Comparison of ENCODE assay signal across 31 mouse cellular contexts in genomic region chr6:116607230-116607629, GRCm38 (mm10). TPM values are rescaled to one million over a fixed set of nuclear protein-coding genes. Genes with fewer than 3 reads are reported as not detected.
DNase-seq lines count a peak whose midpoint lies in the region; ATAC-seq and TF ChIP-seq lines count a peak whose summit lies in the region.
"Had no signal": no experiment of that assay in that cellular context is flagged by ENCODE, and none has a peak within 500 bp of the region (broad histone marks: within the 10 kb centered on the region; RNA-seq: fewer than 3 reads in every experiment).

No protein-coding gene starts in this region.

- no peak overlapping the region for H3K9ac ChIP-seq in heart, adult 2 months (ENCODE audit: low read depth, low read length)
- H3K9ac ChIP-seq: forebrain, embryonic 13.5 days; heart, embryonic 13.5 days; hindbrain, embryonic 14.5 days; limb, embryonic 12.5 days; liver, embryonic 13.5 days; lung, embryonic 15.5 days had no signal

- no peak for TF ChIP-seq EP300 in heart, adult 2 months (IDR thresholded peaks at IDR 0.05; ENCODE audit: insufficient read depth, low read depth, low read length)

- no peaks in the 10 kb centered on the region for H3K4me1 ChIP-seq in heart, adult 2 months (ENCODE audit: control insufficient read depth, insufficient read depth, low read length)
- no peaks in the 10 kb centered on the region for H3K4me1 ChIP-seq in E14TG2a.4 (replicated peaks; ENCODE audit: low read depth, low read length)
- H3K4me1 ChIP-seq: forebrain, embryonic 13.5 days; heart, embryonic 13.5 days; limb, embryonic 12.5 days; liver, embryonic 13.5 days; lung, embryonic 15.5 days had no signal

- DNase-seq in heart, adult 2 months: no peak
- no peak for DNase-seq in heart, postnatal 4 days
- DNase-seq in left cerebral cortex, adult 2 months (ENCODE audit: extremely low spot score in 1 of 2, low spot score in 2 of 2): no peak
- DNase-seq in left cerebral cortex, postnatal 4 days: no peak
- no peak for DNase-seq in brain, embryonic 14.5 days (ENCODE audit: low read depth)
- no peak for DNase-seq in layer of hippocampus, postnatal 25 days (ENCODE audit: extremely low spot score in 1 of 2, low spot score in 1 of 2)
- DNase-seq: adrenal gland, postnatal 14 days; cerebellum, adult 9-11 months; heart, adult 11 months; kidney, postnatal 36 days; liver, embryonic 13.5 days; lung, postnatal 4 days had no signal

- intact Hi-C loops in heart, adult 2 months (cut with DNase I): no loop called here
- intact Hi-C loops in left cerebral cortex, adult 2 months (cut with DNase I): no loop called here
- intact Hi-C loops in left cerebral cortex, postnatal 4 days (cut with DNase I): no loop called here

- peak; percentile 38 for TF ChIP-seq CTCF in heart, adult 2 months (IDR thresholded peaks at IDR 0.05)
- peak; percentile 16 for TF ChIP-seq CTCF in left cerebral cortex, adult 2 months (IDR thresholded peaks at IDR 0.05)
- TF ChIP-seq CTCF in E14TG2a.4 (conservative IDR thresholded peaks at IDR 0.05; ENCODE audit: low read length): peak; percentile 25; the same call in 1 of the 2 replicates
- peak; percentile 28; the same call in 1 of the 2 replicates for TF ChIP-seq CTCF in brain, embryonic 14.5 days (IDR thresholded peaks at IDR 0.05; ENCODE audit: borderline replicate concordance, extremely low read depth, insufficient read depth, insufficient read length)

- H3K36me3 ChIP-seq in heart, adult 2 months (ENCODE audit: control insufficient read depth, insufficient read depth, low read length): no peaks in the 10 kb centered on the region
- no peaks in the 10 kb centered on the region for H3K36me3 ChIP-seq in E14TG2a.4 (ENCODE audit: insufficient read depth, low read length)
- H3K36me3 ChIP-seq: heart, embryonic 13.5 days; limb, embryonic 12.5 days; liver, embryonic 13.5 days; lung, embryonic 15.5 days had no signal

- H3K27me3 ChIP-seq in heart, adult 2 months (ENCODE audit: control insufficient read depth, insufficient read depth, low read length): no peaks in the 10 kb centered on the region
- H3K27me3 ChIP-seq in E14TG2a.4 (ENCODE audit: insufficient read depth, low read length): no peaks in the 10 kb centered on the region
- H3K27me3 ChIP-seq: forebrain, embryonic 13.5 days; heart, embryonic 13.5 days; limb, embryonic 12.5 days; liver, embryonic 13.5 days; lung, embryonic 15.5 days had no signal

- no peaks in the 10 kb centered on the region for H3K79me2 ChIP-seq in heart, adult 2 months (replicated peaks; ENCODE audit: control insufficient read depth, insufficient read depth, low read length)

- H3K27ac ChIP-seq in heart, adult 2 months: no peak overlapping the region
- H3K27ac ChIP-seq in left cerebral cortex, adult 2 months: no peak overlapping the region
- H3K27ac ChIP-seq: forebrain, embryonic 13.5 days; heart, embryonic 13.5 days; hindbrain, embryonic 14.5 days; limb, embryonic 12.5 days; liver, embryonic 13.5 days; lung, embryonic 15.5 days had no signal

- no peak for ATAC-seq in inflammation-experienced regulatory T-cells, adult 6 months
- ATAC-seq: forebrain, embryonic 13.5 days; intestine, embryonic 16.5 days had no signal

- no peak overlapping the region for H3K4me3 ChIP-seq in heart, adult 2 months
- no peak overlapping the region for H3K4me3 ChIP-seq in left cerebral cortex, adult 2 months
- H3K4me3 ChIP-seq in E14TG2a.4 (replicated peaks; ENCODE audit: low read length): no peak overlapping the region
- H3K4me3 ChIP-seq: forebrain, embryonic 13.5 days; heart, embryonic 13.5 days; limb, embryonic 12.5 days; liver, embryonic 13.5 days; lung, embryonic 15.5 days had no signal

- 39% methylated on average over 4 of the region's 4 CpGs for WGBS in heart, adult 2 months

- H3K9me3 ChIP-seq in E14TG2a.4 (ENCODE audit: low read length): no peaks in the 10 kb centered on the region
- H3K9me3 ChIP-seq: forebrain, embryonic 13.5 days; heart, embryonic 13.5 days; limb, embryonic 12.5 days; liver, embryonic 13.5 days; lung, embryonic 15.5 days had no signal

- no peak for TF ChIP-seq POLR2A in heart, adult 2 months (IDR thresholded peaks at IDR 0.05; ENCODE audit: insufficient read depth, low read depth, low read length)
- TF ChIP-seq POLR2A in brain, embryonic 14.5 days (IDR thresholded peaks at IDR 0.05; ENCODE audit: borderline replicate concordance, extremely low read depth, insufficient read depth, insufficient read length, poor library complexity, severe bottlenecking): no peak

RNA-seq across cellular contexts. Expression of gene Zfp422, which starts 21.6 kb away (rescaled TPM):
- 10 to 100 TPM; 14.8 to 19.2 TPM for total RNA-seq in heart, adult 2 months (2021)
- polyA plus RNA-seq in heart, adult 2 months (2012; rRNA removed): 13.1 and 27.8 TPM in 2 replicates
- total RNA-seq in heart, postnatal 4 days (2021): 10 to 100 TPM; 36.7 to 43.5 TPM
- total RNA-seq in left cerebral cortex, adult 2 months (2021): 10 to 100 TPM; 21.9 to 24.1 TPM
- 10 to 100 TPM; 42.0 to 49.9 TPM for total RNA-seq in left cerebral cortex, postnatal 4 days (2021)
- 112 and 162 TPM in 2 replicates for polyA plus RNA-seq in brain, embryonic 14.5 days (2012; rRNA removed)
- total RNA-seq in layer of hippocampus, postnatal 25 days (2021): 10 to 100 TPM; 21.9 to 24.4 TPM
- polyA plus RNA-seq in inflammation-experienced regulatory T-cells, adult 6 months (2017; shearing (Covaris generic)): 10 to 100 TPM; 32.2 to 36.2 (median 33.5) TPM

RNA-seq across cellular contexts. Expression of gene Olfr215, which starts 23.2 kb away (rescaled TPM):
- total RNA-seq in heart, adult 2 months (2021): not detected
- polyA plus RNA-seq in heart, adult 2 months (2012; rRNA removed): not detected in 2 replicates
- total RNA-seq in heart, postnatal 4 days (2021): not detected
- total RNA-seq in left cerebral cortex, adult 2 months (2021): not detected
- total RNA-seq in left cerebral cortex, postnatal 4 days (2021): not detected
- polyA plus RNA-seq in brain, embryonic 14.5 days (2012; rRNA removed): 0.01 TPM in 1 of 2 replicates, not detected in the other
- total RNA-seq in layer of hippocampus, postnatal 25 days (2021): not detected
- polyA plus RNA-seq in inflammation-experienced regulatory T-cells, adult 6 months (2017; shearing (Covaris generic)): not detected
- total RNA-seq: adrenal gland, postnatal 14 days; gastrocnemius, adult 8-10 months; heart, postnatal 25 days; layer of hippocampus, postnatal 10 days; left cerebral cortex, postnatal 10 days; monocyte, adult 5-6 weeks; neutrophil, adult 5-6 weeks had no signal
- polyA plus RNA-seq: embryonic facial prominence, embryonic 14.5 days; forebrain, embryonic 13.5 days; heart, embryonic 13.5 days; hindbrain, embryonic 14.5 days; intestine, embryonic 16.5 days; kidney, embryonic 14.5 days; limb, embryonic 12.5 days; liver, embryonic 13.5 days; lung, embryonic 15.5 days; small intestine, adult 2 months; stomach, embryonic 16.5 days; thymus, postnatal 0 days had no signal

RNA-seq across cellular contexts. Expression of gene Depp1, which starts 43.2 kb away (rescaled TPM):
- 10 to 100 TPM; 53.5 to 86.1 TPM for total RNA-seq in heart, adult 2 months (2021)
- 32.7 and 53.0 TPM in 2 replicates for polyA plus RNA-seq in heart, adult 2 months (2012; rRNA removed)
- 10 to 100 TPM; 36.8 to 42.9 TPM for total RNA-seq in heart, postnatal 4 days (2021)
- 1 to 10 TPM; 1.8 to 2.0 TPM for total RNA-seq in left cerebral cortex, adult 2 months (2021)
- 1 to 10 TPM in 1 of 2 experiments, under 1 TPM in 1; 0.54 to 2.7 TPM for total RNA-seq in left cerebral cortex, postnatal 4 days (2021)
- 3.2 and 3.4 TPM in 2 replicates for polyA plus RNA-seq in brain, embryonic 14.5 days (2012; rRNA removed)
- 1 to 10 TPM; 1.1 to 2.9 TPM for total RNA-seq in layer of hippocampus, postnatal 25 days (2021)
- polyA plus RNA-seq in inflammation-experienced regulatory T-cells, adult 6 months (2017; shearing (Covaris generic)): not detected
- total RNA-seq: neutrophil, adult 5-6 weeks had no signal

RNA-seq across cellular contexts. Expression of gene Olfr214, which starts 53.2 kb away (rescaled TPM):
- not detected for total RNA-seq in heart, adult 2 months (2021)
- not detected in 2 replicates for polyA plus RNA-seq in heart, adult 2 months (2012; rRNA removed)
- not detected for total RNA-seq in heart, postnatal 4 days (2021)
- not detected for total RNA-seq in left cerebral cortex, adult 2 months (2021)
- not detected for total RNA-seq in left cerebral cortex, postnatal 4 days (2021)
- polyA plus RNA-seq in brain, embryonic 14.5 days (2012; rRNA removed): not detected in 2 replicates
- total RNA-seq in layer of hippocampus, postnatal 25 days (2021): not detected
- not detected for polyA plus RNA-seq in inflammation-experienced regulatory T-cells, adult 6 months (2017; shearing (Covaris generic))
- total RNA-seq: adrenal gland, postnatal 14 days; gastrocnemius, adult 8-10 months; heart, postnatal 25 days; layer of hippocampus, postnatal 10 days; left cerebral cortex, postnatal 10 days; monocyte, adult 5-6 weeks; neutrophil, adult 5-6 weeks had no signal
- polyA plus RNA-seq: embryonic facial prominence, embryonic 14.5 days; forebrain, embryonic 13.5 days; heart, embryonic 13.5 days; hindbrain, embryonic 14.5 days; intestine, embryonic 16.5 days; kidney, embryonic 14.5 days; limb, embryonic 12.5 days; liver, embryonic 13.5 days; lung, embryonic 15.5 days; small intestine, adult 2 months; stomach, embryonic 16.5 days; thymus, postnatal 0 days had no signal

RNA-seq across cellular contexts. Expression of gene Gm5580, which starts 56.3 kb away (rescaled TPM):
- 1 to 10 TPM; 1.3 to 2.3 TPM for total RNA-seq in heart, adult 2 months (2021)
- 0.12 TPM in 1 of 2 replicates, not detected in the other for polyA plus RNA-seq in heart, adult 2 months (2012; rRNA removed)
- 1 to 10 TPM; 4.0 to 4.4 TPM for total RNA-seq in heart, postnatal 4 days (2021)
- total RNA-seq in left cerebral cortex, adult 2 months (2021): 1 to 10 TPM; 1.6 TPM
- 1 to 10 TPM; 2.5 to 3.9 TPM for total RNA-seq in left cerebral cortex, postnatal 4 days (2021)
- polyA plus RNA-seq in brain, embryonic 14.5 days (2012; rRNA removed): 0.15 TPM in 1 of 2 replicates, not detected in the other
- total RNA-seq in layer of hippocampus, postnatal 25 days (2021): 1 to 10 TPM; 2.6 to 2.8 TPM
- polyA plus RNA-seq in inflammation-experienced regulatory T-cells, adult 6 months (2017; shearing (Covaris generic)): under 1 TPM in 1 of 3 experiments, not detected in 2; 0.26 TPM
- total RNA-seq: monocyte, adult 5-6 weeks; neutrophil, adult 5-6 weeks had no signal

Comparison
In these comparisons a context has a peak if more than half of its experiments do, and no peak if none do; other contexts are left out.
1. RNA of gene Depp1, which starts 43.2 kb away (total RNA-seq): 53.5 to 86.1 TPM in heart, adult 2 months and 36.8 to 42.9 TPM in heart, postnatal 4 days; 1.1 to 2.9 TPM in layer of hippocampus, postnatal 25 days, 0.54 to 2.7 TPM in left cerebral cortex, postnatal 4 days and 1.8 to 2.0 TPM in left cerebral cortex, adult 2 months; every median in the first group is over 4 times any median in the second.
2. Peak in every context shown above with its lines, with median percentiles within 50 percentile points of each other: CTCF ChIP-seq.